Mouse (Mus musculus) heart, embryonic 12.5 days (tissue): ENCODE measurements around the gene Calm3. TPM values are rescaled to one million over a fixed set of nuclear protein-coding genes. Genes with fewer than 3 reads are reported as not detected.

Experiments
- ATAC-seq: fragments of 200-750 bp; cut with Nextera tagmentation; 2 replicates; pipeline ENCODE4 v1.8.0; 2017; ENCODE audit warnings: moderate TSS enrichment, moderate library complexity; ENCODE audit not compliant: insufficient number of reproducible peaks, low FRiP score
- H3K27ac ChIP-seq: fragments of 300-500 bp; sonication (generic); 2 replicates; pipeline ENCODE4 v1.5.1; 2016; ENCODE audit warnings: mild to moderate bottlenecking, moderate library complexity; ENCODE audit not compliant: poor library complexity, severe bottlenecking
- H3K27me3 ChIP-seq: fragments of 300-500 bp; sonication (generic); replicated peaks from 2 replicates; pipeline ENCODE4 v1.6.1; 2016; ENCODE audit warnings: mild to moderate bottlenecking, moderate library complexity
- H3K36me3 ChIP-seq: fragments of 300-500 bp; sonication (generic); 2 replicates; pipeline ENCODE4 v1.6.1; 2016; ENCODE audit warnings: mild to moderate bottlenecking, moderate library complexity
- H3K4me1 ChIP-seq: fragments of 300-500 bp; sonication (generic); replicated peaks from 2 replicates; pipeline ENCODE4 v1.6.1; 2016; ENCODE audit warnings: mild to moderate bottlenecking
- H3K4me2 ChIP-seq: fragments of 300-500 bp; sonication (generic); 2 replicates; pipeline ENCODE4 v1.6.1; 2016; ENCODE audit warnings: mild to moderate bottlenecking, moderate library complexity
- H3K4me3 ChIP-seq: fragments of 300-500 bp; sonication (generic); 2 replicates; pipeline ENCODE4 v1.5.1; 2016; ENCODE audit warnings: mild to moderate bottlenecking
- H3K9ac ChIP-seq: fragments of 300-500 bp; sonication (generic); 2 replicates; pipeline ENCODE4 v1.6.1; 2016; ENCODE audit warnings: mild to moderate bottlenecking, moderate library complexity
- H3K9me3 ChIP-seq: fragments of 300-500 bp; sonication (generic); replicated peaks from 2 replicates; pipeline ENCODE4 v1.6.1; 2016; ENCODE audit warnings: mild to moderate bottlenecking, moderate library complexity
- WGBS: fragments of 180-500 bp; shearing (Covaris S2); methylation state at CpG from one replicate; pipeline ENCODE4 v1.1.7; 2016; 5-methylcytosine and 5-hydroxymethylcytosine counted together
- polyA plus RNA-seq: library from polyadenylated mRNA; unstranded; fragments of >200 nt; fragmentation: Nextera tagmentation; extraction: Ambion mirVana; gene quantifications from 2 replicates; pipeline ENCODE4 v1.2.1, GENCODE M21; 2016

Gene Calm3
- polyA plus RNA-seq, 1 experiment from 2014 or later, result 95.0 TPM

DNA sequence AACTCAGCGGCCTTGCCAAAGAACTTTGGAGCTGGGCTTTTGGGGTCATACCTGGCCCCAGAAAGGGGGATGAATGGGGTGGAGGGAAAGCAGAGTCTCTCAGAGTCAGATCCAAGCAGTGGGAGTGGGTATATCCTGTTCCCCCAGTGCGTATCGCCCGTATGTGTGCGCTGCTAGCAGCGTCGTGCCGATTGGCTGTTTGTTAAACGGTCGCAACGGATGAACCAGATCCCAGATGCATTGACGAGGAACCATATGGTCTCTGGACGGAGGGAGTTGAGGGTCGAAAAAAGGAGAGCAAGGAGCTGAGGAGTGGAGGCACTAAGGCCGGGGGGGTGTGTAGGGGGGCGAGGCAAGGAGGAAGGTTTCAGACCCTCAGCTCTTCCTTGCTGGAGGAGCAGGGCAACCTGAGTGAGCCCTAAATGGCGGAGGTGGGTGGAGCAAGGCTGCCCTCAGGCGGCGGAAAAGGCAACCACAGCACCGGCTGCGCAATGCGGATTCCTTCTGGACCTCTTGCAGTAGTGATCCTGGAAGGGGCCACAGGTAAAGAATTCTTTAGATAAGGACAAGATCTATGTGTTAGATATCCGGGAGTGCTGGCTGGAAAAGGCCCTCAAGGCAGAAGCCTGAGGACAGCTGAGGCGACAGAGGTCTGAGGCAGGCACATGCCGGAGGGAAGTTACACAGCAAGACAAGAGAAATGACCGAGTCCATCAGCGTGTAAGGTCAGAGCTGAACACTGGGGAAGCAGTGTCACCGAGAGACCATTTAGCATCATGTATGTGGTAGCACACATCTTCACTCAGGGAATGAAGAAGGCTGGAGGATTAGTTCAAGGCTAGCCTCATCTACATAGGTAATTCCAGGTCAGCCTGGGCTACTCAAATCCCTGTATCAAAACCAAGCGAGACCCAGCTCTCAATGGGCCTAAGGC, 26.3 kb upstream of the Calm3 start:
- no peak overlapping the region for H3K27ac ChIP-seq
- 12% methylated on average over 29 of the region's 29 CpGs for WGBS
- no peaks in the 10 kb centered on the region for H3K36me3 ChIP-seq
- no peaks in the 10 kb centered on the region for H3K9me3 ChIP-seq
- H3K4me1 ChIP-seq, result peaks cover 45% of the 10 kb centered on the region
- H3K27me3 ChIP-seq, result peaks cover 43% of the 10 kb centered on the region
- peak; percentile 48 for ATAC-seq
- H3K4me3 ChIP-seq, result peak overlapping the region; percentile 35
- peak overlapping the region; percentile 73 for H3K4me2 ChIP-seq
- peak overlapping the region; percentile 67 for H3K9ac ChIP-seq

DNA sequence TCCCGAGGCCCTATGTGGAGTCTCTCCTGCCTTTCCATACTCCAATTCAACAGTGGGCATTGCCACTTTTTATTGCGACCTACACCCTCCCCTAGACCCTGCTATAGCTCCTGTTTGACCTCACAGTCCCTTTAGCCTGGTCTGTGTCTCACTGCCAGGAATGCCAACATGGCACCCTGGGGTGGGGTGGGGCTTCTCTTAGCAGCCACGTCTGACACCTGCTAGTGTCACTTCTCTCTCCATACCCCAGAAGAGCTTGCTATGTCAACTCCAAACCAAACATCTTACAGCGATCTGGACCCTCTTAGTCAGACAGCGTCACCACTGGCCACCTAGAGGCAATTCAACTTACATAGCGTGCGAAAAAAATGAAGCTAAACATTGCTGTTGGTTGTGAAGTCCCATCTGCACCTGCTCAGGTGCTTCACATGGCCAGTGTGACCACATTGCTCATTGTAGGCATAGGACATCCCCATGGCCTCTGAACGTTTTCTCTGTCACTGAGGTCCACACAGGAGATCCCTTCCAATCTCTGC, 25.1 kb upstream of the Calm3 start:
- H3K4me2 ChIP-seq, result no peak overlapping the region
- H3K9ac ChIP-seq, result no peak overlapping the region
- H3K27ac ChIP-seq, result no peak overlapping the region
- 56% methylated on average over 8 of the region's 8 CpGs for WGBS
- H3K36me3 ChIP-seq, result no peaks in the 10 kb centered on the region
- H3K9me3 ChIP-seq, result no peaks in the 10 kb centered on the region
- peaks cover 48% of the 10 kb centered on the region for H3K27me3 ChIP-seq
- H3K4me3 ChIP-seq, result no peak overlapping the region
- ATAC-seq, result no peak
- H3K4me1 ChIP-seq, result peaks cover 49% of the 10 kb centered on the region

DNA sequence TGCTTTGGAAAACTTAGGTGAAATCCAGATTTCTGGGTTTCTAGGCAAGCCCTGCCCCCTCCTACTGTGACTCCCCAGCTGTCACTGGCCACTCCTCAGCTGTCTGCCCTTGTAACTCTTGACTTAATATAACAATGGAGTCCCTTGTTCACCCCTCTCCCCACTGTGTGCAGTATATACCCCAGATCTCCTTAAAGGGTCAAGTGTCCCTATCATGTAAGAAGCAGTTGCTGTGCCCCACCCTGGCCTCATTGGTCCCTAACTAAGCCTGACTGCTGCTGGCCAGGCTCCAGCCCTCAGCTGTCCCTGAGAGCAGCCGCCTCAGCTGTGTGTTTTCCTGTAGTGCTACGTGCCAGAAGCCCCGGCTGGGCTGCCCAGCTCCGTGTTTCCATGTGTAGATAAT, 24.0 kb upstream of the Calm3 start:
- peaks cover 51% of the 10 kb centered on the region for H3K4me1 ChIP-seq
- H3K27me3 ChIP-seq, result peaks cover 48% of the 10 kb centered on the region
- ATAC-seq, result 0 out of 2 replicates have a peak, but pooled peaks have one; percentile 19
- no peaks in the 10 kb centered on the region for H3K36me3 ChIP-seq
- H3K4me3 ChIP-seq, result 0 out of 2 replicates have a peak overlapping the region, but pooled peaks have one; percentile 63
- no peaks in the 10 kb centered on the region for H3K9me3 ChIP-seq
- WGBS, result 2% methylated on average over 4 of the region's 4 CpGs
- H3K4me2 ChIP-seq, result peak overlapping the region; percentile 96
- H3K9ac ChIP-seq, result no peak overlapping the region
- no peak overlapping the region for H3K27ac ChIP-seq

DNA sequence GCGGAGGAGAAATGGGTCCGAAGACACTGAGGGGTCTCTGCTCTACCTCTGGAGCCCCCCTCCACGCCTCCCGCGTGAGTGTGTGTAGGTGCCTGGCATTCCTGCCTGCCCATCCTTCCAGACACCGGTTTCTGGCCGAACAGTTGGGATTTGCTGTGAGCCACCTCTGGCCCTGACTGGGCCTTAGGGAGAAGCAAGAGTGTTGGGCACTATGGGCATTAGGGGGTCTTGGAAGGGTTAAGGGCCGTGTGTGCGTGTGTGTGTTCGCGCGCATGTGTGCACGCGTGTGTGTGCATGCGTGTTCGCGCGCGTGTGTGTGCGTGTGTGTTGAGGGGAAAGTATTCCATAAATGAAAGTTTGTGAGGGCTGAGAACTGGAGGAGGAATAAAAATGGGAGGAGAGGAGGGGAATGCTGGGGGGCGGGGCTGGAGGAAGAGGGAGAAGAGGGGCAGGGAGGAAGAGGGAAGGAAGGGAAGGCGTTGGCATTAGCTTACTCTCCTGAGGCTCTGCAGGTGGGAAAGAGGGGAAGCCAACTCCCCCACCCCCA, 23.5 kb upstream of the Calm3 start:
- Histone ChIP-seq H3K27me3 (peaks cover 48% of the 10 kb centered on the region), H3K9ac (peak overlapping the region; percentile 49; the same call in 1 of the 2 replicates), H3K4me2 (peak overlapping the region; percentile 96), H3K4me1 (peaks cover 51% of the 10 kb centered on the region), H3K36me3 (no peaks in the 10 kb centered on the region), H3K4me3 (peak overlapping the region; percentile 63), H3K27ac (no peak overlapping the region), H3K9me3 (no peaks in the 10 kb centered on the region)
- 17% methylated on average over 22 of the region's 22 CpGs for WGBS
- no peak for ATAC-seq

DNA sequence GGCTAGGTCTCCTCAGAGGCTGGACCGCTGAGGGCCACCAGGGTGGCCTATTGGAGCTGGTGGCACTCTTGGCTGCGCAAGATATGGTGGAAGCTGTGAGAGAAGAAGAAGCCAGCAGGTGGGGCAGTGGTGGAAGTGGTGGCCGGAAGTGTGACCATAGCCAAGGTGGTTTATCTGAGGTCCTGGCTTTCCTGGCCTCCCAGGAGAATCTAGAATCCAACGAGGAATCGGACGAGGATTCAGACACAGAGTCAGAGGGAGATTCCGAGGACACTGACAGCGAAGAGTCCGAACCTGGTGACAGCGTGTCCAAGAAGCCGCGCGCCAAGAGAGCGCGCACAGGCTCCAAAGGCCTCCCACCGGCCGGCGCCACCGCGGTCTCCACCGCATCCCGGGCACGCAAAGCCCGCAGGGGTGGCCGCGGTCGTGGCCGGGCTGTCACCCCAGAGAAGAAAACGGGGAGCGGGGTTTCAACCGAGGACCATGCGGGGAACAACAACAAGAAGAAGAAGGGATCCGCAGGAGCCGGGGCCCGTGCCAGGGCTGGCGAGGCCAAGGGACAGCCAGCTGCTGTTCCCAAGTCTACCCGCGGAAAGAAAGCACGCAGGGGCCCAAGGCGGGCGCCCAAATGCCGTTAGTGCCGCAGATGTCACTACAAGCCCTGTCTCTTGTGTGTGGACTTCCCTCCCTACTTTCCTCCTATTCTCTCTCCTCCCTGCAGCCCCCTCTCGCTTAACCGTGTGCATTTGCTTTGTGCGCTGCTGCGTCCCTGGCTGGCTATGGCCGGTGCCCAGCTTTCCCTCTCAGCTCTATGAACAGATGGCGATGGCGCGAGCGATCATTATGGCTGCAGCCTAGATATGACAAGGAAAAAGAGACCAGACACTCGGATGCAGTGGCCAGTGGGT, 22.8 kb upstream of the Calm3 start:
- Histone ChIP-seq H3K9me3 (no peaks in the 10 kb centered on the region), H3K4me2 (peak overlapping the region; percentile 96), H3K4me1 (peaks cover 51% of the 10 kb centered on the region), H3K36me3 (no peaks in the 10 kb centered on the region), H3K27me3 (peaks cover 48% of the 10 kb centered on the region), H3K27ac (no peak overlapping the region), H3K9ac (peak overlapping the region; percentile 49), H3K4me3 (peak overlapping the region; percentile 63)
- no peak for ATAC-seq
- 3% methylated on average over 53 of the region's 53 CpGs for WGBS

DNA sequence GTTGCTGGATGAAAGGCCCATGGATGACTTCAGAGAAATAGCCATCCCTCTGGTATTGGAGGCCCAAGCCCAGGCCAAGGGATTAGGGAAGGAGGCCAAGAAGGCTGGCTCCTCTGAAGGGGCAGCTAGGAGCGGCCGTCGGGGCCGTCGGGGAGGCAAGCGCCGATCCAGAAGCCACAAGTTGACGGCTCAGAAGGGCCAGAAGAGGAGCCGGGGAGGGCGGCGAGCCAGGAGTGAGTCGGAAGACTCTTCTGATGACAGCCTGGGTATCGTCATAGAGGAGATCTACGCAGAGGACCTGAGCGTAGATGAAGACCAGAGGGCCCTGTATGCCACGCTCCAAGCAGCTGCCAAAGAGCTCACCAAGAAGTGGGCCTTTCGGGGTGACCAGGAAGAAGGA, 21.5 kb upstream of the Calm3 start:
- Histone ChIP-seq H3K27me3 (peaks cover 48% of the 10 kb centered on the region), H3K9ac (no peak overlapping the region), H3K4me3 (peak overlapping the region; percentile 63), H3K27ac (no peak overlapping the region), H3K4me2 (peak overlapping the region; percentile 96), H3K4me1 (peaks cover 55% of the 10 kb centered on the region), H3K36me3 (no peaks in the 10 kb centered on the region), H3K9me3 (no peaks in the 10 kb centered on the region)
- 10% methylated on average over 17 of the region's 17 CpGs for WGBS
- ATAC-seq, result no peak

DNA sequence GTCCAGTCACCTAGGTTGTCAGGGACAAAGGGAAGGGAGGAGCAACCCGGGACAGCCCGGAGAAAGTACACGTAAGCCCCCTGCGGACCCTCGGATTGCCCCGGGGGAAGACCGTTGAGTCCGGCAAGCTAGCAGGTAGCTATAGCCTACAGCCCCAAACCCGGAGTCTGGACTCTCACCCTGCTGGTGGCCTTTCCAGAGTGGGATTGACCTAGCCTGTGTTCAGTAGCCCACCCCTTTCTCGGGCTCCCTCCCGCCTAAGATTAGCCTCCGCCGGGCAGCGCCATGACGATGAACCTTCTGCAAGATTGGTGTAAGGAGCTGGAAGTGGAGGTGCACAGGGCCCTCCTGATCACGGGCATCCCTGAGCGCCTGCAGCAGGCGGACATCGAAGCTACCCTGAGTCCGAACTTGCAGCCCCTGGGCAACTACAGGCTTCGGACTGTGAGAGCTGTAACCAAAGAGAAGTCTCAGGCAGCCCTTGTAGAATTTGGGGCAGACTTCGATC, 20.9 kb upstream of the Calm3 start:
- 2% methylated on average over 22 of the region's 22 CpGs for WGBS
- ATAC-seq, result peak; percentile 9; the same call in 1 of the 2 replicates
- Histone ChIP-seq H3K27me3 (peaks cover 47% of the 10 kb centered on the region), H3K9ac (peak overlapping the region; percentile 75), H3K4me1 (peaks cover 58% of the 10 kb centered on the region), H3K4me3 (peak overlapping the region; percentile 63), H3K36me3 (no peaks in the 10 kb centered on the region), H3K9me3 (no peaks in the 10 kb centered on the region), H3K27ac (no peak overlapping the region), H3K4me2 (peak overlapping the region; percentile 96)

DNA sequence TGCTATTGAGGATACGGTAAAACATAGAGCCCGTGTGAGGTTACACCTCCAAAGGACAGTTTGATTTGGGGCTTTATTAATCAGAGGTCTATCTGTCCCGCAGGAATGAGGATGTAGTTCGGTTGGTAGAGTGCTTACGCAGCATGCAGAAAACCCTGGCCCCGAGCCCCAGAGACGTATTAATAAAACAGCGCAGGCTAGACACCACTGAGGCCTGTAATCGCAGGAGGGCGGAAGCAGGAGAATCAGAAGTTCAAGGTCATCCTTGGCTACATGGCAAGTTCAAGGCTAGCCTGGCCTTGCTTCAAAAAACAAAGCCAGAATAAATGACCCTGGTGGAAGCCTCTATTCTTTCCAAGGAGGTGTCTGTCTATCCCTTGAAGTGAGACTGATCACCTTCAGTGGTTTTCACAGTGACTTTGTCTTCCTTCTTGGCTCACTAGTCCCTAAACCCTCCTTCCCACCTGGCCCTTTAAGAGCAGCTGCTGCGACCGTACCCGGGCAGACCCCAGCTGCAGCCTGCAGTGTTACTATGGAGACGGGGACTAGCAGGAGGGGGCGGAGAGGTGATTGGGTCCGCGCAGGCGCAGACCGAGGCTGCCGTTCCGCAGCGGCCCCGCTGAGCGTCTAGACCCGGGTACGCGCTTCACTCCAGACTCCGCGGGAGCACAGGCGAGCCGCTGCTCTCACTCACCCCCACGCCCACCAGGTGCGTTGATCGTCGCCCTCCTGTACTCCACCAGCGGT, 20.3 kb upstream of the Calm3 start, which contains the start of gene Pnmal2:
Gene Pnmal2 (plus strand): TSS at position 622 of the 747 bp plus-strand sequence.
- Histone ChIP-seq H3K36me3 (no peaks in the 10 kb centered on the region), H3K4me1 (peaks cover 55% of the 10 kb centered on the region), H3K4me2 (peak within 1 kb of the TSS; percentile 96), H3K9ac (peak within 1 kb of the TSS; percentile 75), H3K4me3 (peak within 1 kb of the TSS; percentile 63), H3K27ac (no peak within 1 kb of the TSS), H3K9me3 (no peaks in the 10 kb centered on the region), H3K27me3 (peaks cover 41% of the 10 kb centered on the region)
- WGBS, result 16% methylated on average over 36 of the region's 36 CpGs
- peak; percentile 70; the same call in 1 of the 2 replicates for ATAC-seq

DNA sequence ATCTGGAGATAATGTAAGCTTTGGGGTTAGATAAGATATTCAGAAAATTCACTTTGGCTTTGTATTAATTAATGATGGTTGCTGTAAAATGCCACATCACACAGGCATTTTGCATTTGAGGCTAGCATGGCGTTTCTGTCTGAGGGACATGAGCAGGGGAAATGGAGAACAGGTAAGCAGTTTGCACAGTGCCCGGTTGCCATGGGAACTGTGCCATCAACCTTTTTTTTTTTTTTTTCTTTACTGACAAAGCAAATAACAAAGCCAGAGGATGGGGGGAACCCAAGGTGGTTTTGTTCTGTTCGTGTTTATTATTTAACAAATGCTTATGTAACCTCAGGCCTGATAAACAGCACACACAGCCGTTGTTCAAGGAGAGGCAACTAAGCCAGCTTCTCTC, 18.9 kb upstream of the Calm3 start:
- Histone ChIP-seq H3K4me2 (no peak overlapping the region), H3K9me3 (no peaks in the 10 kb centered on the region), H3K27me3 (peaks cover 31% of the 10 kb centered on the region), H3K27ac (no peak overlapping the region), H3K4me1 (peaks cover 44% of the 10 kb centered on the region), H3K4me3 (no peak overlapping the region), H3K36me3 (no peaks in the 10 kb centered on the region), H3K9ac (no peak overlapping the region)
- 62% methylated on average over 4 of the region's 4 CpGs for WGBS
- no peak for ATAC-seq

DNA sequence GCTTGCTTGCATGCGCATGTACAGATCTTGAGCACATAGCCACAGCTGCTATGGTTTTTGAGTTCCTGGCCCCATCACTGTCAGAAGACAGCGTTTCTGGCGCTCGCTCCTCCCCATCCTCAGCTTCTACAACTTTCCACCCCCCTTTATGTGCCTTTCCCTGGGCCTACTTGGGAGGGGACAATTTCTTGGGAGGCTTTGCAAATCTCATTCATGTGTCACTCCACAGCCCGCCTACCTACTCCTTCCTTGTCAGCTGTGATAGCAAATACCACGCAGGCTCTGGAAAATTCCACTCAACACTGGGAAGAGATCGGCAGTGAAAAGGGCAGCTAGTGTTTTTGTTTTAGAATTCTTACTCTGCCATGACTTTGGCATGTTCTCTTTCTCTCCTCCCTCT, 16.4 kb upstream of the Calm3 start:
- Histone ChIP-seq H3K4me3 (no peak overlapping the region), H3K9ac (no peak overlapping the region), H3K27me3 (peaks cover 6% of the 10 kb centered on the region), H3K36me3 (no peaks in the 10 kb centered on the region), H3K4me2 (no peak overlapping the region), H3K27ac (peak overlapping the region; percentile 41; the same call in 1 of the 2 replicates), H3K4me1 (peaks cover 18% of the 10 kb centered on the region), H3K9me3 (no peaks in the 10 kb centered on the region)
- no peak for ATAC-seq
- WGBS, result 24% methylated on average over 7 of the region's 7 CpGs
